Mouse (Mus musculus) small intestine, adult 2 months (tissue): ENCODE data around the gene Mybphl.

Experiments
- CTCF ChIP-seq: fragments of 200-500 bp; IDR thresholded peaks from 2 replicates; pipeline ENCODE4 v1.5.1; 2012; ENCODE audit warnings: low read depth, mild to moderate bottlenecking, control low read depth, inconsistent platforms, low read length, moderate library complexity, mixed read lengths; ENCODE audit not compliant: insufficient replicate concordance, insufficient read length; ENCODE audit errors: extremely low read depth
- POLR2A ChIP-seq: fragments of 200-500 bp; IDR thresholded peaks from 2 replicates; pipeline ENCODE4 v1.6.1; 2012; ENCODE audit warnings: low read depth, mild to moderate bottlenecking, control low read depth, inconsistent platforms, low read length, moderate library complexity

DNA sequence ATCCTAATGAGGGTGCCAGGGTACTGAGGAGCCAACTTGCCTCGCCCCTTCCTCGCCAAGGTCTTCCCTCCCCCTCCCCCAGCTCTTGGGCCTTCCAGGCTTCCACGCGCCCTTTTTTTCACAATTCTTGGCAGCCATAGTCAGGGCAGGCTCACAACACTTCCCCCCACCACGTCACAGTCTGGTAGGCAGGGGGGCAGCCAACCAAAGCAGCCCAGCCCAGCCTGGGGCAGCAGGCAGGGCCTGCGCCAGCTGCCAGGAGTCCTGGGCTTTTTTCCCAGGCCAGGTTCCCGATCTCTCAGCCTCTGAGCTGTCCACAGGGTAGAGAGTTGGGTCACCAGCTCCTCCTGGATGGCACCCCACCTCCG, 47.0 kb downstream of the Mybphl start:
- TF ChIP-seq CTCF (no peak), POLR2A (no peak)
